Mouse (Mus musculus) heart, embryonic 14.5 days (tissue): ENCODE measurements around the gene Sdf2l1. TPM values are rescaled to one million over a fixed set of nuclear protein-coding genes. Genes with fewer than 3 reads are reported as not detected.
A peak's percentile ranks its signal among the peaks of the same experiment; 100 is the strongest.

Source experiments
- ATAC-seq: fragments of 200-750 bp; cut with Nextera tagmentation; 2 replicates; pipeline ENCODE4 v1.8.0; 2017; ENCODE audit warnings: low read depth, moderate TSS enrichment; ENCODE audit not compliant: insufficient number of reproducible peaks, insufficient read depth, low FRiP score
- H3K27ac ChIP-seq, 2 experiments: fragments of 200-500 bp in 1 of 2; fragments of 300-500 bp in 1 of 2; sonication (generic) in 1 of 2; replicated peaks in 1 of 2; 2 replicates each; pipeline ENCODE4 v1.5.1; 2012 to 2014; ENCODE audit warnings: low read depth in 2 of 2, low read length in 2 of 2, control low read depth in 1 of 2, mild to moderate bottlenecking in 1 of 2, mixed read lengths in 1 of 2; ENCODE audit not compliant: control insufficient read depth in 1 of 2, insufficient read depth in 1 of 2
- H3K27me3 ChIP-seq: fragments of 300-500 bp; sonication (generic); 2 replicates; pipeline ENCODE4 v1.6.1; 2014; ENCODE audit warnings: mild to moderate bottlenecking, low read length, control low read depth; ENCODE audit not compliant: control insufficient read depth, insufficient read depth
- H3K36me3 ChIP-seq: fragments of 300-500 bp; sonication (generic); 2 replicates; pipeline ENCODE4 v1.6.1; 2014; ENCODE audit warnings: mild to moderate bottlenecking, control low read depth, low read length, mixed read lengths; ENCODE audit not compliant: control insufficient read depth, insufficient read depth
- H3K4me1 ChIP-seq, 2 experiments: fragments of 200-500 bp in 1 of 2; fragments of 300-500 bp in 1 of 2; sonication (generic) in 1 of 2; 2 replicates each; pipeline ENCODE4 v1.6.1; 2012 to 2014; ENCODE audit warnings: low read length in 2 of 2, control low read depth in 1 of 2, mixed read lengths in 1 of 2; ENCODE audit not compliant: control insufficient read depth in 2 of 2, insufficient read depth in 2 of 2
- H3K4me2 ChIP-seq: fragments of 300-500 bp; sonication (generic); 2 replicates; pipeline ENCODE4 v1.6.1; 2014; ENCODE audit warnings: mild to moderate bottlenecking, low read length
- H3K4me3 ChIP-seq, 2 experiments: fragments of 200-500 bp in 1 of 2; fragments of 300-500 bp in 1 of 2; sonication (generic) in 1 of 2; 2 replicates each; pipeline ENCODE4 v1.5.1; 2012 to 2014; ENCODE audit warnings: low read length in 2 of 2, mild to moderate bottlenecking in 2 of 2, control low read depth in 1 of 2, low read depth in 1 of 2, moderate library complexity in 1 of 2; ENCODE audit not compliant: control insufficient read depth in 1 of 2, insufficient read depth in 1 of 2
- H3K9ac ChIP-seq: fragments of 300-500 bp; sonication (generic); 2 replicates; pipeline ENCODE4 v1.6.1; 2014; ENCODE audit warnings: mild to moderate bottlenecking, low read length
- H3K9me3 ChIP-seq: fragments of 300-500 bp; sonication (generic); 2 replicates; pipeline ENCODE4 v1.6.1; 2016; ENCODE audit warnings: low read length, control low read depth; ENCODE audit not compliant: control insufficient read depth
- WGBS: fragments of 180-500 bp; shearing (Covaris S2); extraction: QIAGEN DNeasy Blood & Tissue Kit; methylation state at CpG from one replicate; pipeline ENCODE4 v1.1.7; 2014; 5-methylcytosine and 5-hydroxymethylcytosine counted together
- microRNA counts: library from miRNA; unstranded; fragments of <30 nt; microRNA quantifications from one replicate; lab custom pipeline; 2016
- microRNA-seq: library from miRNA; unstranded; fragments of <30 nt; microRNA quantifications from one replicate; pipeline ENCODE4, GENCODE M21; 2016
- polyA plus RNA-seq: library from polyadenylated mRNA; unstranded; fragments of >200 nt; fragmentation: Nextera tagmentation; extraction: Ambion mirVana; gene quantifications from 2 replicates; pipeline ENCODE4 v1.2.1, GENCODE M21; 2014

Gene Sdf2l1
- polyA plus RNA-seq, 1 experiment from 2014 or later = 32.4 TPM

- H3K27ac ChIP-seq = no peak overlapping the region
- no peaks in the 10 kb centered on the region for H3K9me3 ChIP-seq
- peaks cover 91% of the 10 kb centered on the region for H3K36me3 ChIP-seq
- no peak overlapping the region for H3K4me2 ChIP-seq
- H3K27me3 ChIP-seq = no peaks in the 10 kb centered on the region
- ATAC-seq = no peak
- H3K4me3 ChIP-seq = no peak overlapping the region
- H3K4me1 ChIP-seq = peaks cover 5 to 13% of the 10 kb centered on the region in 2 experiments
- no peak overlapping the region for H3K9ac ChIP-seq
- WGBS = 76% methylated on average over 13 of the region's 13 CpGs
These were observed 45.5 kb downstream of the Sdf2l1 start for GRCm38 (mm10) chr16:17086669-17087193.

- no peaks in the 10 kb centered on the region for H3K9me3 ChIP-seq
- ATAC-seq = no peak
These were observed 45.9 kb downstream of the Sdf2l1 start for GRCm38 (mm10) chr16:17086241-17086640.

GRCm38 (mm10) chr16:17085636-17086035 lies 46.5 kb downstream of the Sdf2l1 start:
- Histone ChIP-seq H3K27me3 (no peaks in the 10 kb centered on the region), H3K4me2 (no peak overlapping the region), H3K27ac (peak overlapping the region in 1 of 2 experiments; percentile 46; a peak in 2 of 4 replicates), H3K36me3 (peaks cover 87% of the 10 kb centered on the region), H3K9ac (peak overlapping the region; percentile 4; the same call in 1 of the 2 replicates), H3K4me1 (peaks cover 5 to 13% of the 10 kb centered on the region in 2 experiments), H3K4me3 (no peak overlapping the region), H3K9me3 (no peaks in the 10 kb centered on the region)
- WGBS = 53% methylated on average over 4 of the region's 4 CpGs
- no peak for ATAC-seq

More at GRCm38 (mm10) chr16:17086241-17086640, 45.9 kb downstream of the Sdf2l1 start:
- H3K36me3 ChIP-seq = peaks cover 91% of the 10 kb centered on the region
- H3K4me2 ChIP-seq = no peak overlapping the region
- no peak overlapping the region for H3K9ac ChIP-seq
- no peak overlapping the region for H3K4me3 ChIP-seq
- no peaks in the 10 kb centered on the region for H3K27me3 ChIP-seq
- no peak overlapping the region; a peak in 1 of 4 replicates for H3K27ac ChIP-seq
- WGBS = 64% methylated on average over 3 of the region's 3 CpGs
- peaks cover 5 to 13% of the 10 kb centered on the region in 2 experiments for H3K4me1 ChIP-seq

- Histone ChIP-seq H3K27me3 (no peaks in the 10 kb centered on the region), H3K9me3 (no peaks in the 10 kb centered on the region), H3K36me3 (peaks cover 56% of the 10 kb centered on the region), H3K9ac (no peak overlapping the region), H3K4me1 (peaks cover 5 to 17% of the 10 kb centered on the region in 2 experiments), H3K4me2 (no peak overlapping the region), H3K27ac (no peak overlapping the region), H3K4me3 (no peak overlapping the region)
- 71% methylated on average over 6 of the region's 6 CpGs for WGBS
- ATAC-seq = no peak
These were observed 49.9 kb downstream of the Sdf2l1 start for GRCm38 (mm10) chr16:17082121-17082792.

MicroRNAs within 50 kb of the gene (microRNA counts, 519-probe panel; counts per million panel counts)
- microRNA mmu-miR-130b (lab: Ali Mortazavi, UCI) = 6,464 counts per million, percentile 90 among the panel's probes with 10 or more counts
- microRNA mmu-miR-301b (lab: Ali Mortazavi, UCI) = 322 counts per million, percentile 70 among the panel's probes with 10 or more counts

Small RNA genes lying within 50 kb of the gene (microRNA-seq; reads per million reads assigned to microRNA genes)
- 4,337 reads per million, percentile 91 among the genes with 10 or more reads in this experiment for gene Mir130b
- gene Mir301b = 81.9 reads per million, percentile 50 among the genes with 10 or more reads in this experiment

Other genes starting within 250 kb of the Sdf2l1 start
- gene Ppm1f, start 235.9 kb downstream of the Sdf2l1 start, polyA plus RNA-seq = 18.6 and 19.9 TPM in 2 replicates
- 154 and 162 TPM in 2 replicates for gene Mapk1, start 149.0 kb downstream of the Sdf2l1 start, polyA plus RNA-seq
- gene Ypel1, start 62.7 kb downstream of the Sdf2l1 start, polyA plus RNA-seq = 15.9 and 18.9 TPM in 2 replicates
- gene Ppil2, start 21.1 kb downstream of the Sdf2l1 start, polyA plus RNA-seq = 97.6 and 107 TPM in 2 replicates
- 13.7 and 18.1 TPM in 2 replicates for gene 2610318N02Rik, start 7.2 kb downstream of the Sdf2l1 start, polyA plus RNA-seq
- 3.9 and 5.3 TPM in 2 replicates for gene Ydjc, start 12.2 kb upstream of the Sdf2l1 start, polyA plus RNA-seq
- 0.11 and 0.23 TPM in 2 replicates for gene Ccdc116, start 14.8 kb upstream of the Sdf2l1 start, polyA plus RNA-seq
- gene Ube2l3, start 70.3 kb upstream of the Sdf2l1 start, polyA plus RNA-seq = 276 and 285 TPM in 2 replicates
- 0.15 and 0.20 TPM in 2 replicates for gene Rimbp3, start 76.2 kb upstream of the Sdf2l1 start, polyA plus RNA-seq
- gene Hic2, start 101.2 kb upstream of the Sdf2l1 start, polyA plus RNA-seq = 2.7 and 3.0 TPM in 2 replicates
- 7.2 and 7.3 TPM in 2 replicates for gene Tmem191c, start 143.7 kb upstream of the Sdf2l1 start, polyA plus RNA-seq
- 0.66 and 0.75 TPM in 2 replicates for gene Serpind1, start 199.0 kb upstream of the Sdf2l1 start, polyA plus RNA-seq